Mouse (Mus musculus): Measurements from ENCODE around the gene Tagln2. TPM values are rescaled to one million over a fixed set of nuclear protein-coding genes. Genes with fewer than 3 reads are reported as not detected.

The Tagln2 gene
- total and polyA plus RNA-seq, 3 experiments, result 100 to 581 (median 332) TPM

GRCm38 (mm10) chr1:172468301-172468877, 31.5 kb upstream of the Tagln2 start:
- no peak overlapping the region for H3K4me3 ChIP-seq (ENCODE audit: control insufficient read depth in 1 of 2, insufficient read depth in 1 of 2, low read depth in 2 of 2, low read length in 2 of 2)
- H3K79me2 ChIP-seq (ENCODE audit: control insufficient read depth, insufficient read depth, low read length, poor library complexity), result no peaks in the 10 kb centered on the region
- H3K9me3 ChIP-seq (replicated peaks; ENCODE audit: insufficient read depth, low read length), result no peaks in the 10 kb centered on the region
- H3K9ac ChIP-seq (ENCODE audit: control insufficient read depth, low read depth, low read length, poor library complexity, severe bottlenecking), result no peak overlapping the region
- H3K27me3 ChIP-seq (ENCODE audit: control insufficient read depth in 1 of 2, insufficient read depth in 2 of 2, low read length in 2 of 2), result peaks cover 6% of the 10 kb centered on the region in 2 experiments; a peak in 3 of 4 replicates
- peak; percentile 16 for DNase-seq (ENCODE audit: low read depth, low spot score)
- H3K4me1 ChIP-seq (ENCODE audit: control insufficient read depth in 1 of 2, insufficient read depth in 2 of 2, low read length in 2 of 2), result no peaks in the 10 kb centered on the region
- H3K36me3 ChIP-seq (ENCODE audit: control insufficient read depth in 1 of 2, insufficient read depth in 2 of 2, low read length in 2 of 2), result no peaks in the 10 kb centered on the region
- TF ChIP-seq RCOR1 (IDR thresholded peaks at IDR 0.05; ENCODE audit: low read depth, low read length) (no peak), POLR2A (IDR thresholded peaks at IDR 0.05; ENCODE audit: control insufficient read depth in 1 of 2, insufficient read depth in 1 of 2, low read depth in 1 of 2, low read length in 2 of 2, poor library complexity in 1 of 2) (no peak), GATA1 (IDR thresholded peaks at IDR 0.05; ENCODE audit: low read depth, low read length) (no peak)
- no peak overlapping the region for H3K27ac ChIP-seq (ENCODE audit: control insufficient read depth, low read depth, low read length)

- no peaks in the 10 kb centered on the region for H3K4me1 ChIP-seq (ENCODE audit: control insufficient read depth in 1 of 2, insufficient read depth in 2 of 2, low read length in 2 of 2)
- no peak overlapping the region for H3K27ac ChIP-seq (ENCODE audit: control insufficient read depth, low read depth, low read length)
- H3K36me3 ChIP-seq (ENCODE audit: control insufficient read depth in 1 of 2, insufficient read depth in 2 of 2, low read length in 2 of 2), result no peaks in the 10 kb centered on the region
- no peak for TF ChIP-seq CTCF (IDR thresholded peaks at IDR 0.05 in 2 of 3, conservative IDR thresholded peaks at IDR 0.05 in 1 of 3; ENCODE audit: control insufficient read depth in 1 of 3, insufficient read depth in 1 of 3, low read depth in 2 of 3, low read length in 3 of 3, poor library complexity in 1 of 3, severe bottlenecking in 1 of 3)
- TF ChIP-seq JUND (IDR thresholded peaks at IDR 0.05; ENCODE audit: low read depth, low read length), result no peak
- no peak for TF ChIP-seq ELF1 (IDR thresholded peaks at IDR 0.05; ENCODE audit: low read depth, low read length)
- no peak for TF ChIP-seq MAX (IDR thresholded peaks at IDR 0.05; ENCODE audit: low read length)
- no peak for TF ChIP-seq CHD2 (IDR thresholded peaks at IDR 0.05; ENCODE audit: low read length)
- TF ChIP-seq ETS1 (IDR thresholded peaks at IDR 0.05; ENCODE audit: low read depth, low read length), result no peak
- no peak for TF ChIP-seq USF2 (IDR thresholded peaks at IDR 0.05; ENCODE audit: borderline replicate concordance in 1 of 2, insufficient read depth in 1 of 2, low read depth in 1 of 2, low read length in 2 of 2)
- TF ChIP-seq BHLHE40 (IDR thresholded peaks at IDR 0.05; ENCODE audit: borderline replicate concordance, low read depth, low read length), result no peak
- TF ChIP-seq MEF2A (IDR thresholded peaks at IDR 0.05; ENCODE audit: extremely low read depth, insufficient replicate concordance, low read depth, low read length, poor library complexity, severe bottlenecking), result no peak
- TF ChIP-seq E2F4 (IDR thresholded peaks at IDR 0.05; ENCODE audit: borderline replicate concordance, low read depth, low read length), result no peak
- no peak for TF ChIP-seq ZC3H11A (IDR thresholded peaks at IDR 0.05; ENCODE audit: low read depth, low read length)
- TF ChIP-seq SIN3A (IDR thresholded peaks at IDR 0.05; ENCODE audit: low read length), result no peak
- no peak for TF ChIP-seq ZKSCAN1 (IDR thresholded peaks at IDR 0.05; ENCODE audit: low read depth, low read length)
- TF ChIP-seq RAD21 (IDR thresholded peaks at IDR 0.05; ENCODE audit: low read depth, low read length), result no peak
- no peak for TF ChIP-seq MYB (IDR thresholded peaks at IDR 0.05; ENCODE audit: low read depth, low read length)
- TF ChIP-seq GABPA (IDR thresholded peaks at IDR 0.05; ENCODE audit: low read depth, low read length), result no peak
- no peak for TF ChIP-seq CHD1 (IDR thresholded peaks at IDR 0.05; ENCODE audit: low read depth, low read length)
- no peak for TF ChIP-seq ZMIZ1 (IDR thresholded peaks at IDR 0.05; ENCODE audit: low read depth, low read length)
- no peak for TF ChIP-seq TBP (IDR thresholded peaks at IDR 0.05; ENCODE audit: low read depth, low read length)
- H3K4me3 ChIP-seq (ENCODE audit: control insufficient read depth in 1 of 2, insufficient read depth in 1 of 2, low read depth in 2 of 2, low read length in 2 of 2), result no peak overlapping the region
- no peak overlapping the region for H3K9ac ChIP-seq (ENCODE audit: control insufficient read depth, low read depth, low read length, poor library complexity, severe bottlenecking)
- DNase-seq (ENCODE audit: low read depth, low spot score), result no peak
- H3K79me2 ChIP-seq (ENCODE audit: control insufficient read depth, insufficient read depth, low read length, poor library complexity), result no peaks in the 10 kb centered on the region
- H3K27me3 ChIP-seq (ENCODE audit: control insufficient read depth in 1 of 2, insufficient read depth in 2 of 2, low read length in 2 of 2), result peaks cover 8% of the 10 kb centered on the region in 2 experiments; a peak in 3 of 4 replicates
- H3K9me3 ChIP-seq (replicated peaks; ENCODE audit: insufficient read depth, low read length), result no peaks in the 10 kb centered on the region
These were observed 30.5 kb upstream of the Tagln2 start for GRCm38 (mm10) chr1:172469373-172469772.

Data from MEL (cell line).